Mouse (Mus musculus) adipocyte (in vitro differentiated cells): ENCODE measurements around the gene Spdye4c.

Experiments
- DNase-seq: peaks from one replicate; pipeline ENCODE4 v3.0.0-alpha.2; 2016; ENCODE audit warnings: low spot score

Spdye4c gene

GRCm38 (mm10) chr2:128590909-128591308 is at the start of gene Spdye4c:
TSS of gene Spdye4c (plus strand) at chr2:128591209.
- no peak for DNase-seq

GRCm38 (mm10) chr2:128543495-128543894 is 47.5 kb upstream of the Spdye4c start:
- DNase-seq = no peak

- peak; percentile 58 for DNase-seq
These were observed 46.4 kb upstream of the Spdye4c start for GRCm38 (mm10) chr2:128544421-128545137.

GRCm38 (mm10) chr2:128545447-128545846 is 45.6 kb upstream of the Spdye4c start:
- DNase-seq = no peak

- DNase-seq = no peak
These were observed 43.9 kb upstream of the Spdye4c start for GRCm38 (mm10) chr2:128547079-128547478.

- DNase-seq = no peak
These were observed 42.7 kb upstream of the Spdye4c start for GRCm38 (mm10) chr2:128548262-128548661.

GRCm38 (mm10) chr2:128549561-128549960 is 41.4 kb upstream of the Spdye4c start:
- DNase-seq = peak; percentile 67

- DNase-seq = no peak
These were observed 41.0 kb upstream of the Spdye4c start for GRCm38 (mm10) chr2:128549963-128550362.

GRCm38 (mm10) chr2:128552080-128552791 is 38.8 kb upstream of the Spdye4c start:
- DNase-seq = no peak

- DNase-seq = no peak
These were observed 38.0 kb upstream of the Spdye4c start for GRCm38 (mm10) chr2:128552798-128553720.

GRCm38 (mm10) chr2:128555082-128555481 is 35.9 kb upstream of the Spdye4c start:
- DNase-seq = no peak

- DNase-seq = no peak
These were observed 26.8 kb upstream of the Spdye4c start for GRCm38 (mm10) chr2:128564195-128564594.

GRCm38 (mm10) chr2:128565904-128566303 is 25.1 kb upstream of the Spdye4c start:
- no peak for DNase-seq

GRCm38 (mm10) chr2:128566304-128567147 is 24.5 kb upstream of the Spdye4c start:
- DNase-seq = no peak

GRCm38 (mm10) chr2:128568018-128568417 is 23.0 kb upstream of the Spdye4c start:
- no peak for DNase-seq

GRCm38 (mm10) chr2:128568490-128568889 is 22.5 kb upstream of the Spdye4c start:
- no peak for DNase-seq

- DNase-seq = no peak
These were observed 20.0 kb upstream of the Spdye4c start for GRCm38 (mm10) chr2:128571001-128571400.

GRCm38 (mm10) chr2:128572726-128573624 is 18.0 kb upstream of the Spdye4c start:
- DNase-seq = peak; percentile 94

GRCm38 (mm10) chr2:128582881-128583280 is 8.1 kb upstream of the Spdye4c start:
- no peak for DNase-seq

- DNase-seq = no peak
These were observed 1.3 kb downstream of the Spdye4c start for GRCm38 (mm10) chr2:128592301-128592700.
